Mouse (Mus musculus) embryonic facial prominence, embryonic 10.5 days (tissue): ENCODE data around the gene Kif6. TPM values are rescaled to one million over a fixed set of nuclear protein-coding genes. Genes with fewer than 3 reads are reported as not detected.

Source experiments
- DNase-seq: peaks from one replicate; pipeline ENCODE4 v3.0.0-alpha.2; 2017; ENCODE audit warnings: low spot score
- H3K27ac ChIP-seq: fragments of 300-500 bp; sonication (generic); replicated peaks from 2 replicates; pipeline ENCODE4 v1.5.1; 2016; ENCODE audit warnings: mild to moderate bottlenecking
- H3K27me3 ChIP-seq: fragments of 300-500 bp; sonication (generic); replicated peaks from 2 replicates; pipeline ENCODE4 v1.6.1; 2016; ENCODE audit warnings: low read depth, mild to moderate bottlenecking; ENCODE audit not compliant: poor library complexity, severe bottlenecking
- H3K36me3 ChIP-seq: fragments of 300-500 bp; sonication (generic); replicated peaks from 2 replicates; pipeline ENCODE4 v1.6.1; 2016; ENCODE audit warnings: mild to moderate bottlenecking, moderate library complexity
- H3K4me1 ChIP-seq: fragments of 300-500 bp; sonication (generic); 2 replicates; pipeline ENCODE4 v1.6.1; 2016
- H3K4me3 ChIP-seq: fragments of 300-500 bp; sonication (generic); 2 replicates; pipeline ENCODE4 v1.5.1; 2016; ENCODE audit warnings: mild to moderate bottlenecking, moderate library complexity
- H3K9me3 ChIP-seq: fragments of 300-500 bp; sonication (generic); 2 replicates; pipeline ENCODE4 v1.6.1; 2016; ENCODE audit warnings: mild to moderate bottlenecking
- WGBS: fragments of 180-500 bp; shearing (Covaris S2); methylation state at CpG from one replicate; pipeline ENCODE4 v1.1.7; 2016; 5-methylcytosine and 5-hydroxymethylcytosine counted together
- polyA plus RNA-seq: library from polyadenylated mRNA; unstranded; fragments of >200 nt; fragmentation: Nextera tagmentation; extraction: Ambion mirVana; gene quantifications from 2 replicates; pipeline ENCODE4 v1.2.1, GENCODE M21; 2016

Gene Kif6
- polyA plus RNA-seq, 1 experiment from 2014 or later = 3.5 TPM

DNA sequence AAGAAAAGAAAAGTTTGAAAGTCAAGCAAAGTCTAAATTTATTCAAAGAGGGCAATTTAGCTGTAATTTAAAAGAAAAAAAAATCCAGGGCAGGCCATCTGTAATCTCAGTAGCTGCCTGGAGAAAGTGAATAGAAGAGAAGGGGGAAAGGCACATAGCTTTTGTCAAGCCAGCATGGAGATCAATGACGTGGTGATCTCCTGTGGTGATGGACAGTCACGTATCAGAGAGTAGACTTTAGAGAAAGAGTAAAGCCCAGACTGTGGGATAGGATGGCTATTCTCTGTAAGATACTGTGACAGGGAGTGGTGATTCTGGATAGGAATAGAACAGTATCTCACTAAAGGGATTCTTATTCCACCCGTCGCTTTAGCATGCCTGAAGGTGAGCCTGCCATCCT is 192.5 kb downstream of the Kif6 start:
- no peaks in the 10 kb centered on the region for H3K27me3 ChIP-seq
- no peak for DNase-seq
- H3K4me1 ChIP-seq = peaks cover 18% of the 10 kb centered on the region
- H3K36me3 ChIP-seq = no peaks in the 10 kb centered on the region
- H3K4me3 ChIP-seq = no peak overlapping the region
- 84% methylated on average over 4 of the region's 4 CpGs for WGBS
- H3K27ac ChIP-seq = no peak overlapping the region
- no peaks in the 10 kb centered on the region for H3K9me3 ChIP-seq

DNA sequence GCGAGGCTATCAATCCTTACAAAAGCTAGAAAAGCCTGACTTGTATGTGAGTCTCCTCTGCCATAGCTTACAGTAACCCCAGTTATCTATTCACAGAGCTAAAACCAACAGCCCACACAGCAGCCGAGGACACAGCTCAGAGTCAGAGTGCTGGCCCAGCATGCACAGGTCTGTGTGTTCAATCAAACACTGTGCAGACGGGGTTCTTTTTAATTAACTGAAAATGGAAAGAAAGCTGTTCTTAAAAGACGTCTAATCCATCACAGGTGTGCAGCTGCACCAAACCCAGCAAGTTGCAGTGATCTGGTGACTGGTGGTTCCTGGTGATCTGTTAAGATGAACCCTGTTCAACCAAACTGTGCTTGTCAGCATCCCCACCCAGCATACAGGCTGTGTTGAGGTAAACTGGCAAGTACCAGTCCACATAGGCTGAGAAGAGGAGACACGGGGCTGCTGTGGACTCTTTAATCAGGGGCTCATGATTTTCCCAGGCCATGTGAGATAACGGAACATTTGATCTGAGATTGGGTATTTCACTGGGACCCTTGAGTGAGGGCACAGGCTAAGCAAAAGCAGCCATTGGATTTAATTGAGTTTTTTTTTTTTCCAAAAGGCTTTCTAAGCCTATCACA is 193.9 kb downstream of the Kif6 start:
- WGBS = 57% methylated on average over 6 of the region's 6 CpGs
- H3K27ac ChIP-seq = peak overlapping the region; percentile 68

DNA sequence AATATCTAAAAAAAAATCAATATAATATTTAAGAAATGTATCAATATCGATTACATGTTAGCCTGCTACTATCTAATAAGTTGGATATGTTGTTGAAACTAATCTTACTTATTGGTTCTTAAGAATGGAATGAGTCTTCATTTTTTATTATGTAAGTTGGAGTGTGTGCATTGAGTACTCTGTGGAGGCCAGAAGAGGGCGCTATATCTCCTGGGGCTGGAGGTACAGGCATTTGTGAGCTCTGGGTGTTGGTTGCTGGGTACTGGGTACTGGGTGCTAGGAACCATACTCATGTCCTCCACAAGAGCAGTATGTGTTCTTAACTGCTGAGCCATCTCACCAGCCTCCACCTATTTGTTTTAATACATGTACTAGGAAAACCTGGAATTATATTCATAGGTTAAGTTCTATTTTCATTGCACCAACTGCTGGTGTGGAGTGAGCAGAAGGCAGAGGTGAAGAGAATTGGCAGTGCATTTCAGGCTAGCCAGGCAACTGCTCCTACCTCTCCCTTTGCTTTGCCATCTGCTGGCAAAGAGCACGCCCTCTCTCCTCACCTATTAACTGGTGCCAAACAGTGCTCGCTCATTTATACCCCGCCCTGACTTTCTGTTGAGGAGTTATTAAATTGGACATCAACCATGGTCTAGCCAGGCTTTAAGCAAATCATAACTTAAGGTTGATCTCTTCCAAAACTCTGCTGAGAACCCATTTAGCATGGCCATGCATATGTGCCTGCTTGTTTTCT is 199.1 kb downstream of the Kif6 start:
- 87% methylated on average over 5 of the region's 5 CpGs for WGBS
- H3K36me3 ChIP-seq = no peaks in the 10 kb centered on the region
- H3K27me3 ChIP-seq = no peaks in the 10 kb centered on the region; the same call in 1 of the 2 replicates
- no peak for DNase-seq
- no peak overlapping the region for H3K27ac ChIP-seq
- H3K4me1 ChIP-seq = peaks cover 43% of the 10 kb centered on the region
- H3K4me3 ChIP-seq = no peak overlapping the region
- no peaks in the 10 kb centered on the region for H3K9me3 ChIP-seq

More for the DNA sequence above, 193.9 kb downstream of the Kif6 start:
- H3K4me1 ChIP-seq = peaks cover 18% of the 10 kb centered on the region
- H3K36me3 ChIP-seq = no peaks in the 10 kb centered on the region
- no peak overlapping the region for H3K4me3 ChIP-seq
- no peaks in the 10 kb centered on the region for H3K27me3 ChIP-seq
- no peaks in the 10 kb centered on the region for H3K9me3 ChIP-seq
- peak; percentile 27 for DNase-seq

DNA sequence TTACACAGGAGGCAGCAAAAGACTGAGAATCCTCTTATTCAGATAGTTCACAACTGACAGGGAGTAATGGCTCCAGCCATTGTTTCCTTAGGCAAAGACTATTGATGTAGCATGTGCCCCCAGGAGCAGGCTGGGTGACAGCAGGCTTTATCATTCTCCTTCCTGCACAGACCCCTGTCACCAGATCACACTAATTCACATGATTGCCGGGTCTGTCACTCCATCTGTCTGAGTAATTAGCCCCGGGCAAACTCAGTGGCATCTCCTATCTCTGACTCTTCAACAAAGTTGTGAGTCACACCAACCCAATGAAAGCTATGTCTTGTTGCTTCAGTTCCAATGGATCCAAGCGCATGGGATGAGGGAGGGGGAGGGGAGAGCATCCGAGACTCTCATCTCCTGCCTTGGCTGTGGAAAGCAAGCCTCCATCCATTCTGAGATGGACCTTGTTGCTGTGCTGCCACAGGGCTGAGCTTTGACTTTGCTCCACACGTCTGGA is 201.2 kb downstream of the Kif6 start:
- 14% methylated on average over 5 of the region's 5 CpGs for WGBS

DNA sequence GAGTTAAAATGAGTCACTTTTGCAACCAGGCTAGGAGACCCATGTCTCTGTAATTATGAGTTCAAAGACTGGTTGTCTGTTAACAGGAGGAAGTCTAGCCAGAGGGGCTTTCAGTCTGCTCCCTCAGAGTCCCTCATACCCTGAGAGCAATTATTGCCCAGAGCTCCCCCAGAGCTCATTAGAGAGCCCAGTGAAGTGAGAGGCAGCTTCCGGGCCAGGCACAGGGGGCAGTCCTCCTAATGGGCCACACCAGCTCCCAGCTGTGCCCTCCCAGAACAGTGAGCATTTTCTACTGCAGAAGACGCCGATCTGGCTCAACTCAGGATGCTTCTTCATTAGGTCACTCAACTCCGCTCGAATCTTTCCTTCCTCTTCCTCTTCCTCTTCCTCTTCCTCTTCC is 201.8 kb downstream of the Kif6 start:
- Histone ChIP-seq H3K36me3 (no peaks in the 10 kb centered on the region), H3K27ac (peak overlapping the region; percentile 72)
- peak; percentile 74 for DNase-seq

More for the DNA sequence above, 201.2 kb downstream of the Kif6 start:
- Histone ChIP-seq H3K27me3 (no peaks in the 10 kb centered on the region; the same call in 1 of the 2 replicates), H3K4me1 (peaks cover 36% of the 10 kb centered on the region), H3K4me3 (no peak overlapping the region), H3K27ac (peak overlapping the region; percentile 72), H3K9me3 (no peaks in the 10 kb centered on the region), H3K36me3 (no peaks in the 10 kb centered on the region)
- peak; percentile 49 for DNase-seq

DNA sequence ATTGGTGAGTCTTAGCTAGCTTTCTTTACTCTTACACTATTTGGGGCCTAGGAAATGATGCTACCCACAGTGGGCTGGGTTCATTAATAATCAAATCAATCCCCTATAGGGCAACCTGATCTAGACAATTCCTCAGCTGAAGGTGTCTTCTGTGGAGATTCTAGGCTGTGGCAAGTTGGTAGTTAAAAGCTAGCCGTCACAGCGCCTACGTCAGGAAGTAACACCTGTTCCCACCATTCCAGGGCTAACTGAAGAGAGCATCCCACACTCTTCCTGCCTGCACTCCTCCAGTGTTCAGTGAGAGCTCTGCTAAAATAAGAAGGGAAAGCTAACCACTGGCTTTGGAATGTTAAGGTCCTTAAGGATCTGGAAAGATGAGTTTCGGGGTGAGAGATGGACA is 205.3 kb downstream of the Kif6 start:
- Histone ChIP-seq H3K9me3 (no peaks in the 10 kb centered on the region), H3K4me3 (no peak overlapping the region), H3K36me3 (no peaks in the 10 kb centered on the region), H3K27me3 (no peaks in the 10 kb centered on the region; the same call in 1 of the 2 replicates), H3K27ac (no peak overlapping the region), H3K4me1 (peaks cover 46% of the 10 kb centered on the region)
- no peak for DNase-seq
- WGBS = 91% methylated on average over 4 of the region's 4 CpGs

More for the DNA sequence above, 201.8 kb downstream of the Kif6 start:
- 22% methylated on average over 5 of the region's 5 CpGs for WGBS
- Histone ChIP-seq H3K27me3 (no peaks in the 10 kb centered on the region; the same call in 1 of the 2 replicates), H3K9me3 (no peaks in the 10 kb centered on the region), H3K4me1 (peaks cover 36% of the 10 kb centered on the region), H3K4me3 (peak overlapping the region; percentile 13; the same call in 1 of the 2 replicates)

DNA sequence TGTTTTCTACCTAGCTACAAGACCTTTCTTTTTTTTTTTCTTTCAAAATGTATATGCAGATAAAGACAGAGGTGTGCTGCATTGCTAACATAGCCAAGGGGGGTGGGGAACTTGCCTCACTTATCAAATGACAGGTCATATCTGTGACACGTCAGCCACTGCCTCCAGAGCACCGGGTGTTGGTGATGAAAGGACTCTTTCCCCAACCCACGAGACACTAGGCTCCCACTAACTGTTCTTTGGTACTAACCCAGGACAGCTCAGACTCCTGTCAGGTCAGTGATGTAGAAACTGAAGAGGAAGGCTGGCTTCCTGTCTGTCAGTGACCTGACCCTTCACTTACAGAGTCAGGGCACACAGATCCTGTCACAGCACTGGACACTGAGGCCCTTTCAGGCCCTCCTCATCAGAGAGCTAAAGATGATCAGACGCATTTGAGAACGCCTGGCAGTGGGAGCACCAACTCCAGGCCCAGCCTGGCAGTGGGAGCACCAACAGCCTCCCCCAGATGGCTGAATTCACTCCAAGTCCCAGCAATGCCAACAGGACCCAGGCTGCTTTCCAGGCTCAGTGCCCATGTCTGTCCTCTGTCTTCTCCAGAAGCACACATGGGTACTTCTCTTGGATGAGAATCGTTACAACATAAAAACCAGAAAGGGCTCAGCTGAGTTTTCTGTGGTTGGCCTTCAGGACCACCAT is 209.4 kb downstream of the Kif6 start:
- H3K9me3 ChIP-seq = no peaks in the 10 kb centered on the region
- H3K27me3 ChIP-seq = no peaks in the 10 kb centered on the region
- no peak overlapping the region for H3K27ac ChIP-seq
- H3K4me3 ChIP-seq = no peak overlapping the region
- no peak for DNase-seq
- WGBS = 46% methylated on average over 6 of the region's 6 CpGs
- no peaks in the 10 kb centered on the region for H3K36me3 ChIP-seq
- H3K4me1 ChIP-seq = peaks cover 18% of the 10 kb centered on the region; the same call in 1 of the 2 replicates

DNA sequence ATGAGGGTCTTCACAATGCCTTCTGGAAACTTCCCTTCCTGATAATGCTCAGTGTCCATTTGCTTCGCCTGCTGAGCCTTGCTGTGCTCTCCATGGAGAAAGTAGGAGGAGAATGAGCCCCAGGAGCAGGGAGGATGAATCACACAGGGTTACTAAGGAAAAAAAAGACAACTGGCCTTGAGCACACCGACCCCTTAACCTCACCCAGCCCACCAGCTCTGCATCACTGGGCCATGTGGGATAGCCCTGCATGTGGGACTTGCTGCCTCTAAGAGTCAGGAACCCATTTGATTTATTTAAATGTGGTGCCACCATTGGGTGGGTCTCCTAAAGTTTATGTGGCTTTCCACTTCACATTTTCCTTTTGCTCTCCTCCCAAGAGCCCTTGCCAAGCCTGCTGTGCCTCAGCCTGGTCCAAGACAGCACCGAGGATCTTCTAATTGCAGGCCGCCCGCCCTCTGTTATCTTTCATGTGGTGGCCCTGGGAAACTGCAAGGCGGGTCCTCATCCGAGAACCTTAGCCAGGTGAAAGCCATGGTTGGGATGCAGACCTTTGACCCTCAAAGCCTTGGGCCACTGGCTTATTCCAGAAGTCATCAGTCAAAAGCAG is 210.0 kb downstream of the Kif6 start:
- H3K27ac ChIP-seq = no peak overlapping the region
- H3K4me1 ChIP-seq = peaks cover 18% of the 10 kb centered on the region; the same call in 1 of the 2 replicates
- no peak overlapping the region for H3K4me3 ChIP-seq
- no peak for DNase-seq
- WGBS = 73% methylated on average over 7 of the region's 7 CpGs
- no peaks in the 10 kb centered on the region for H3K9me3 ChIP-seq
- no peaks in the 10 kb centered on the region for H3K27me3 ChIP-seq
- no peaks in the 10 kb centered on the region for H3K36me3 ChIP-seq

DNA sequence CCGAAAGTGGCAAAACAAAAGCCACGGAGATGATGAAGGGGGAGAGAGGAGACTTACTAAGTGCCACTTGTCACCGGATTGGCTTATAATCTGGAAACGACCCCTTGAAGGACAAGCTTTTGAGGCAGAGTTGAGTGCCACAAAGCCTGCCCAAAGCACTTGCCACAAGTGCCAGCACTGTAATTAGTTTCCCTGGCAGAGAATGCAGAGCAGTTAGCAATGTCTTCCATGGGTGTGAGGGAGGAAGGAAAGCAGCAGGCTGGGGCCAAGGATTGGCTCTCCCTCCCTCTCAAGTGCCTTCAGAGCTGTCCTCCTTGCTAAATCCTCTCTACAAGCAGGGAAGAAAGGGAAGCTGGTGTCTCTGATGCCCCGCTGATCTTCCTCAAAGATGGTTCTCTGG is 210.9 kb downstream of the Kif6 start:
- no peaks in the 10 kb centered on the region for H3K36me3 ChIP-seq
- peaks cover 18% of the 10 kb centered on the region; the same call in 1 of the 2 replicates for H3K4me1 ChIP-seq
- DNase-seq = no peak
- no peaks in the 10 kb centered on the region for H3K9me3 ChIP-seq
- H3K27ac ChIP-seq = no peak overlapping the region; the same call in 1 of the 2 replicates
- H3K27me3 ChIP-seq = no peaks in the 10 kb centered on the region
- WGBS = 86% methylated on average over 5 of the region's 5 CpGs
- H3K4me3 ChIP-seq = no peak overlapping the region

DNA sequence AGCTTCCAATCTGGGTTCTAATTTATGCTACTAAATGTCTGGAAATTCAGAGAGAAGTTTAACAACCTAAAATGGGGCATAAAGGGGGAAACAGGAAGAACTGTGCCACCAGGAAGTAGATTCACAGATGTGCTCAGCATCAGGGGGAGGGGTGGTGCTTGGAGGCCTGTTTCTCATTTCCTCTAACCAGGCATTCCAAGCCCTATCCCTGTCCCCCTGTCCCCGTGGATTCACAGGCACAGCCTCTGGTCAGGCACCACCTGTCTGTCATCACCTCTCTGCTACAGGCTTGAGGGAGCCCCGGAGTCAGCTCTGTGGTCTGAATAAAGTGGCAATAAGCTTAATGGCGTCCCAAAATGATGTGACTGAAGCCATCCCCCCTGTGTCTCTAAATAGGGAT is 216.8 kb downstream of the Kif6 start:
- 33% methylated on average over 3 of the region's 3 CpGs for WGBS
- Histone ChIP-seq H3K4me3 (no peak overlapping the region), H3K4me1 (peaks cover 11% of the 10 kb centered on the region), H3K27ac (peak overlapping the region; percentile 60; the same call in 1 of the 2 replicates), H3K36me3 (no peaks in the 10 kb centered on the region), H3K27me3 (no peaks in the 10 kb centered on the region), H3K9me3 (no peaks in the 10 kb centered on the region)
- peak; percentile 64 for DNase-seq

- no peak overlapping the region for H3K27ac ChIP-seq
- no peaks in the 10 kb centered on the region for H3K27me3 ChIP-seq
- H3K4me3 ChIP-seq = no peak overlapping the region
- H3K9me3 ChIP-seq = no peaks in the 10 kb centered on the region
- DNase-seq = no peak
- peaks cover 16% of the 10 kb centered on the region for H3K4me1 ChIP-seq
- no peaks in the 10 kb centered on the region for H3K36me3 ChIP-seq
- WGBS = 73% methylated on average over 5 of the region's 5 CpGs
Observed at GRCm38 (mm10) chr17:49834044-49834545, 219.2 kb downstream of the Kif6 start.

- no peaks in the 10 kb centered on the region for H3K9me3 ChIP-seq
- H3K4me3 ChIP-seq = no peak overlapping the region
- no peaks in the 10 kb centered on the region for H3K36me3 ChIP-seq
- 72% methylated on average over 5 of the region's 5 CpGs for WGBS
- no peak for DNase-seq
- H3K27me3 ChIP-seq = no peaks in the 10 kb centered on the region
- peaks cover 7% of the 10 kb centered on the region; the same call in 1 of the 2 replicates for H3K4me1 ChIP-seq
- H3K27ac ChIP-seq = no peak overlapping the region
Observed at GRCm38 (mm10) chr17:49837417-49837816, 222.5 kb downstream of the Kif6 start.
